Mouse (Mus musculus) heart, embryonic 12.5 days (tissue): ENCODE measurements at regions not wholly inside any gene's neighbourhood (a gene's known extent, or its start where the extent isn't known, plus 50 kb on each side); places are given as distances from the start of the nearest gene placed in this dataset.
"Not testable (repeated sequence)": the region's sequence is repeated elsewhere in the genome, so short reads cannot be mapped to it uniquely, and the experiment has no call there.

ENCODE experiments used
- ATAC-seq: fragments of 200-750 bp; cut with Nextera tagmentation; 2 replicates; pipeline ENCODE4 v1.8.0; 2017; ENCODE audit warnings: moderate TSS enrichment, moderate library complexity; ENCODE audit not compliant: insufficient number of reproducible peaks, low FRiP score
- H3K27ac ChIP-seq: fragments of 300-500 bp; sonication (generic); 2 replicates; pipeline ENCODE4 v1.5.1; 2016; ENCODE audit warnings: mild to moderate bottlenecking, moderate library complexity; ENCODE audit not compliant: poor library complexity, severe bottlenecking
- H3K27me3 ChIP-seq: fragments of 300-500 bp; sonication (generic); replicated peaks from 2 replicates; pipeline ENCODE4 v1.6.1; 2016; ENCODE audit warnings: mild to moderate bottlenecking, moderate library complexity
- H3K36me3 ChIP-seq: fragments of 300-500 bp; sonication (generic); 2 replicates; pipeline ENCODE4 v1.6.1; 2016; ENCODE audit warnings: mild to moderate bottlenecking, moderate library complexity
- H3K4me1 ChIP-seq: fragments of 300-500 bp; sonication (generic); replicated peaks from 2 replicates; pipeline ENCODE4 v1.6.1; 2016; ENCODE audit warnings: mild to moderate bottlenecking
- H3K4me2 ChIP-seq: fragments of 300-500 bp; sonication (generic); 2 replicates; pipeline ENCODE4 v1.6.1; 2016; ENCODE audit warnings: mild to moderate bottlenecking, moderate library complexity
- H3K4me3 ChIP-seq: fragments of 300-500 bp; sonication (generic); 2 replicates; pipeline ENCODE4 v1.5.1; 2016; ENCODE audit warnings: mild to moderate bottlenecking
- H3K9ac ChIP-seq: fragments of 300-500 bp; sonication (generic); 2 replicates; pipeline ENCODE4 v1.6.1; 2016; ENCODE audit warnings: mild to moderate bottlenecking, moderate library complexity
- H3K9me3 ChIP-seq: fragments of 300-500 bp; sonication (generic); replicated peaks from 2 replicates; pipeline ENCODE4 v1.6.1; 2016; ENCODE audit warnings: mild to moderate bottlenecking, moderate library complexity
- WGBS: fragments of 180-500 bp; shearing (Covaris S2); methylation state at CpG from one replicate; pipeline ENCODE4 v1.1.7; 2016; 5-methylcytosine and 5-hydroxymethylcytosine counted together

GRCm38 (mm10) chr6:5663433-5664175, 61.8 kb upstream of the Dync1i1 start:
- no peak for ATAC-seq
- no peak overlapping the region for H3K4me2 ChIP-seq
- no peaks in the 10 kb centered on the region for H3K9me3 ChIP-seq
- H3K4me1 ChIP-seq = no peaks in the 10 kb centered on the region
- no peak overlapping the region for H3K9ac ChIP-seq
- 78% methylated on average over 11 of the region's 11 CpGs for whole genome bisulfite sequencing
- H3K27me3 ChIP-seq = no peaks in the 10 kb centered on the region
- H3K36me3 ChIP-seq = no peaks in the 10 kb centered on the region
- no peak overlapping the region for H3K27ac ChIP-seq
- no peak overlapping the region for H3K4me3 ChIP-seq

GRCm38 (mm10) chr6:5645150-5645732, 80.2 kb upstream of the Dync1i1 start:
- Histone ChIP-seq H3K9ac (no peak overlapping the region), H3K4me1 (no peaks in the 10 kb centered on the region), H3K36me3 (no peaks in the 10 kb centered on the region), H3K4me3 (no peak overlapping the region), H3K27ac (no peak overlapping the region), H3K9me3 (no peaks in the 10 kb centered on the region), H3K27me3 (no peaks in the 10 kb centered on the region), H3K4me2 (no peak overlapping the region)
- WGBS = 19% methylated on average over 9 of the region's 9 CpGs
- ATAC-seq = no peak

- ATAC-seq = no peak
- Histone ChIP-seq H3K27me3 (no peaks in the 10 kb centered on the region), H3K4me1 (no peaks in the 10 kb centered on the region), H3K4me3 (no peak overlapping the region), H3K36me3 (no peaks in the 10 kb centered on the region), H3K27ac (no peak overlapping the region), H3K4me2 (no peak overlapping the region), H3K9ac (no peak overlapping the region), H3K9me3 (no peaks in the 10 kb centered on the region)
- 86% methylated on average over 9 of the region's 9 CpGs for WGBS
These were observed 91.2 kb upstream of the Dync1i1 start for GRCm38 (mm10) chr6:5634222-5634621.

GRCm38 (mm10) chr6:5633036-5633708, 92.3 kb upstream of the Dync1i1 start:
- no peak overlapping the region for H3K4me2 ChIP-seq
- no peak overlapping the region for H3K4me3 ChIP-seq
- 0 out of 2 replicates have a peak, but pooled peaks cover 3% of the 10 kb centered on the region for H3K9me3 ChIP-seq
- 22% methylated on average over 10 of the region's 10 CpGs for WGBS
- no peaks in the 10 kb centered on the region for H3K4me1 ChIP-seq
- no peaks in the 10 kb centered on the region for H3K36me3 ChIP-seq
- H3K27me3 ChIP-seq = no peaks in the 10 kb centered on the region
- H3K9ac ChIP-seq = no peak overlapping the region
- no peak overlapping the region for H3K27ac ChIP-seq
- ATAC-seq = no peak

- Histone ChIP-seq H3K9ac (no peak overlapping the region), H3K27ac (no peak overlapping the region), H3K9me3 (0 out of 2 replicates have a peak, but pooled peaks cover 4% of the 10 kb centered on the region), H3K4me1 (no peaks in the 10 kb centered on the region), H3K27me3 (no peaks in the 10 kb centered on the region), H3K4me2 (no peak overlapping the region), H3K36me3 (no peaks in the 10 kb centered on the region), H3K4me3 (no peak overlapping the region)
- WGBS = 49% methylated on average over 2 of the region's 2 CpGs
- no peak for ATAC-seq
These were observed 101.4 kb upstream of the Dync1i1 start for GRCm38 (mm10) chr6:5624085-5624484.

GRCm38 (mm10) chr6:5621582-5621981, 103.9 kb upstream of the Dync1i1 start:
- H3K36me3 ChIP-seq = no peaks in the 10 kb centered on the region
- no peak overlapping the region for H3K4me2 ChIP-seq
- no peaks in the 10 kb centered on the region for H3K9me3 ChIP-seq
- no peak overlapping the region for H3K9ac ChIP-seq
- no peaks in the 10 kb centered on the region for H3K4me1 ChIP-seq
- H3K27ac ChIP-seq = no peak overlapping the region
- no peak overlapping the region for H3K4me3 ChIP-seq
- H3K27me3 ChIP-seq = no peaks in the 10 kb centered on the region
- 76% methylated on average over 3 of the region's 3 CpGs for WGBS
- no peak for ATAC-seq

GRCm38 (mm10) chr6:5594011-5594410, 97.9 kb upstream of the Pdk4 start:
- no peak overlapping the region for H3K9ac ChIP-seq
- peak; percentile 36; the same call in 1 of the 2 replicates for ATAC-seq
- H3K36me3 ChIP-seq = no peaks in the 10 kb centered on the region
- WGBS = 18% methylated on average over 6 of the region's 6 CpGs
- no peaks in the 10 kb centered on the region for H3K9me3 ChIP-seq
- no peak overlapping the region for H3K4me3 ChIP-seq
- H3K4me1 ChIP-seq = peaks cover 12% of the 10 kb centered on the region
- no peak overlapping the region for H3K27ac ChIP-seq
- no peak overlapping the region for H3K4me2 ChIP-seq
- H3K27me3 ChIP-seq = no peaks in the 10 kb centered on the region

- peaks cover 11% of the 10 kb centered on the region for H3K4me1 ChIP-seq
- no peak overlapping the region for H3K27ac ChIP-seq
- WGBS = 3% methylated on average over 10 of the region's 10 CpGs
- no peaks in the 10 kb centered on the region for H3K9me3 ChIP-seq
- no peak overlapping the region for H3K4me2 ChIP-seq
- H3K36me3 ChIP-seq = no peaks in the 10 kb centered on the region
- H3K4me3 ChIP-seq = no peak overlapping the region
- no peaks in the 10 kb centered on the region for H3K27me3 ChIP-seq
- no peak overlapping the region for H3K9ac ChIP-seq
- peak; percentile 33; the same call in 1 of the 2 replicates for ATAC-seq
These were observed 93.5 kb upstream of the Pdk4 start for GRCm38 (mm10) chr6:5589635-5590034.

GRCm38 (mm10) chr6:5582923-5583525, 86.9 kb upstream of the Pdk4 start:
- H3K27me3 ChIP-seq = no peaks in the 10 kb centered on the region
- no peak for ATAC-seq
- H3K9ac ChIP-seq = no peak overlapping the region
- no peaks in the 10 kb centered on the region for H3K9me3 ChIP-seq
- H3K36me3 ChIP-seq = no peaks in the 10 kb centered on the region
- 69% methylated on average over 2 of the region's 2 CpGs for WGBS
- H3K4me1 ChIP-seq = no peaks in the 10 kb centered on the region
- no peak overlapping the region for H3K4me2 ChIP-seq
- no peak overlapping the region for H3K4me3 ChIP-seq
- H3K27ac ChIP-seq = no peak overlapping the region

GRCm38 (mm10) chr6:5576891-5577290, 80.8 kb upstream of the Pdk4 start:
- not testable (repeated sequence) for H3K4me2 ChIP-seq, H3K27me3 ChIP-seq, H3K36me3 ChIP-seq, ATAC-seq, H3K27ac ChIP-seq, H3K9me3 ChIP-seq, H3K4me3 ChIP-seq, H3K9ac ChIP-seq, H3K4me1 ChIP-seq
- WGBS = 88% methylated on average over 2 of the region's 2 CpGs

- H3K9me3 ChIP-seq = no peaks in the 10 kb centered on the region
- peaks cover 5% of the 10 kb centered on the region; the same call in 1 of the 2 replicates for H3K4me1 ChIP-seq
- H3K9ac ChIP-seq = no peak overlapping the region
- WGBS = 32% methylated on average over 5 of the region's 5 CpGs
- H3K27me3 ChIP-seq = no peaks in the 10 kb centered on the region
- H3K4me3 ChIP-seq = no peak overlapping the region
- no peaks in the 10 kb centered on the region for H3K36me3 ChIP-seq
- ATAC-seq = no peak
- no peak overlapping the region for H3K4me2 ChIP-seq
- no peak overlapping the region for H3K27ac ChIP-seq
These were observed 70.5 kb upstream of the Pdk4 start for GRCm38 (mm10) chr6:5566582-5566981.
